Mouse (Mus musculus) intestine, postnatal 0 days (tissue): ENCODE results near the gene Gm49673. TPM values are rescaled to one million over a fixed set of nuclear protein-coding genes. Genes with fewer than 3 reads are reported as not detected.
"Not testable (repeated sequence)": the region's sequence is repeated elsewhere in the genome, so short reads cannot be mapped to it uniquely, and the experiment has no call there.

ENCODE experiments used
- ATAC-seq: fragments of 200-750 bp; cut with Nextera tagmentation; 2 replicates; pipeline ENCODE4 v1.8.0; 2017; ENCODE audit warnings: mild to moderate bottlenecking, moderate TSS enrichment, moderate library complexity
- H3K27ac ChIP-seq: fragments of 300-500 bp; sonication (generic); 2 replicates; pipeline ENCODE4 v1.5.1; 2014; ENCODE audit warnings: mild to moderate bottlenecking, low read depth, low read length, moderate library complexity
- H3K27me3 ChIP-seq: fragments of 300-500 bp; sonication (generic); replicated peaks from 2 replicates; pipeline ENCODE4 v1.6.1; 2014; ENCODE audit warnings: low read length, mixed read lengths; ENCODE audit not compliant: control insufficient read depth, insufficient read depth
- H3K36me3 ChIP-seq: fragments of 300-500 bp; sonication (generic); 2 replicates; pipeline ENCODE4 v1.6.1; 2014; ENCODE audit warnings: mild to moderate bottlenecking, moderate library complexity; ENCODE audit not compliant: control insufficient read depth, insufficient read depth
- H3K4me1 ChIP-seq: fragments of 300-500 bp; sonication (generic); replicated peaks from 2 replicates; pipeline ENCODE4 v1.6.1; 2014; ENCODE audit warnings: antibody characterized with exemption, low read length, mixed read lengths; ENCODE audit not compliant: control insufficient read depth, insufficient read depth
- H3K4me2 ChIP-seq: fragments of 300-500 bp; sonication (generic); replicated peaks from 2 replicates; pipeline ENCODE4 v1.6.1; 2014; ENCODE audit warnings: low read depth, mild to moderate bottlenecking, moderate library complexity
- H3K4me3 ChIP-seq: fragments of 300-500 bp; sonication (generic); 2 replicates; pipeline ENCODE4 v1.5.1; 2014; ENCODE audit warnings: low read depth, low read length
- H3K9ac ChIP-seq: fragments of 300-500 bp; sonication (generic); 2 replicates; pipeline ENCODE4 v1.6.1; 2014; ENCODE audit warnings: mild to moderate bottlenecking, low read depth, low read length
- H3K9me3 ChIP-seq: fragments of 300-500 bp; sonication (generic); 2 replicates; pipeline ENCODE4 v1.6.1; 2016; ENCODE audit warnings: mixed run types; ENCODE audit not compliant: control insufficient read depth
- CTCF ChIP-seq: sonication (generic); IDR thresholded peaks from 2 replicates; pipeline ENCODE4 v1.5.1; 2016; ENCODE audit warnings: low read depth, mild to moderate bottlenecking, control low read depth, antibody characterized with exemption, moderate library complexity
- WGBS: fragments of 180-500 bp; shearing (Covaris S2); extraction: QIAGEN DNeasy Blood & Tissue Kit; methylation state at CpG from one replicate; pipeline ENCODE4 v1.1.7; 2014; 5-methylcytosine and 5-hydroxymethylcytosine counted together
- polyA plus RNA-seq: library from polyadenylated mRNA; unstranded; fragments of >200 nt; fragmentation: Nextera tagmentation; extraction: Ambion mirVana; gene quantifications from 2 replicates; pipeline ENCODE4 v1.2.1, GENCODE M21; 2015

Gene Gm49673
- 0.08 TPM in 1 of 2 replicates, not detected in the other for polyA plus RNA-seq

GRCm38 (mm10) chr17:8147439-8148316, at the start of gene Gm49673, which contains the start of gene Rnaset2a:
Gene Gm49673, minus strand, starts transcription at chr17:8147788.
Gene Rnaset2a, minus strand, starts transcription at chr17:8148097.
- H3K9me3 ChIP-seq, H3K27me3 ChIP-seq, H3K36me3 ChIP-seq, H3K27ac ChIP-seq, H3K4me1 ChIP-seq: not testable (repeated sequence)
- peak; percentile 99 for ATAC-seq
- H3K4me3 ChIP-seq, result peak within 1 kb of the TSS; percentile 49
- under 1% methylated on average over 44 of the region's 67 CpGs for WGBS
- H3K4me2 ChIP-seq, result peak within 1 kb of the TSS; percentile 66
- H3K9ac ChIP-seq, result peak within 1 kb of the TSS; percentile 50

- no peak overlapping the region for H3K27ac ChIP-seq
- no peaks in the 10 kb centered on the region for H3K27me3 ChIP-seq
- 85% methylated on average over 8 of the region's 8 CpGs for WGBS
Measured at GRCm38 (mm10) chr17:8195685-8196376, 48.2 kb upstream of the Gm49673 start.

GRCm38 (mm10) chr17:8193678-8194077, 46.1 kb upstream of the Gm49673 start:
- Histone ChIP-seq H3K9ac (no peak overlapping the region), H3K27ac (no peak overlapping the region), H3K4me2 (no peak overlapping the region), H3K9me3 (no peaks in the 10 kb centered on the region), H3K36me3 (peaks cover 64% of the 10 kb centered on the region), H3K27me3 (no peaks in the 10 kb centered on the region), H3K4me1 (no peaks in the 10 kb centered on the region), H3K4me3 (no peak overlapping the region)
- ATAC-seq, result no peak
- TF ChIP-seq CTCF, result no peak
- WGBS, result 81% methylated on average over 8 of the region's 8 CpGs

More at GRCm38 (mm10) chr17:8195685-8196376, 48.2 kb upstream of the Gm49673 start:
- H3K9ac ChIP-seq, result no peak overlapping the region
- ATAC-seq, result no peak
- H3K36me3 ChIP-seq, result peaks cover 44% of the 10 kb centered on the region
- TF ChIP-seq CTCF, result no peak
- no peaks in the 10 kb centered on the region for H3K9me3 ChIP-seq
- no peak overlapping the region for H3K4me3 ChIP-seq
- no peaks in the 10 kb centered on the region for H3K4me1 ChIP-seq
- H3K4me2 ChIP-seq, result no peak overlapping the region

- no peak for ATAC-seq
- Histone ChIP-seq H3K27ac (no peak overlapping the region), H3K9ac (no peak overlapping the region), H3K27me3 (no peaks in the 10 kb centered on the region), H3K4me3 (no peak overlapping the region), H3K36me3 (peaks cover 81% of the 10 kb centered on the region), H3K9me3 (no peaks in the 10 kb centered on the region), H3K4me2 (no peak overlapping the region), H3K4me1 (no peaks in the 10 kb centered on the region)
- 70% methylated on average over 7 of the region's 7 CpGs for WGBS
- no peak for TF ChIP-seq CTCF
Measured at GRCm38 (mm10) chr17:8184217-8184616, 36.6 kb upstream of the Gm49673 start.

GRCm38 (mm10) chr17:8183815-8184214, 36.2 kb upstream of the Gm49673 start:
- Histone ChIP-seq H3K36me3 (peaks cover 79% of the 10 kb centered on the region), H3K4me2 (no peak overlapping the region), H3K9ac (no peak overlapping the region), H3K27me3 (no peaks in the 10 kb centered on the region), H3K27ac (no peak overlapping the region), H3K9me3 (no peaks in the 10 kb centered on the region), H3K4me1 (no peaks in the 10 kb centered on the region), H3K4me3 (no peak overlapping the region)
- TF ChIP-seq CTCF, result no peak
- no peak for ATAC-seq
- 72% methylated on average over 5 of the region's 5 CpGs for WGBS

- H3K9ac ChIP-seq, result no peak overlapping the region
- no peak overlapping the region for H3K4me2 ChIP-seq
- H3K4me3 ChIP-seq, result no peak overlapping the region
- H3K9me3 ChIP-seq, result no peaks in the 10 kb centered on the region
- no peaks in the 10 kb centered on the region for H3K4me1 ChIP-seq
- no peak overlapping the region for H3K27ac ChIP-seq
- ATAC-seq, result no peak
- H3K36me3 ChIP-seq, result peaks cover 80% of the 10 kb centered on the region
- no peak for TF ChIP-seq CTCF
- whole genome bisulfite sequencing, result 93% methylated on average over 5 of the region's 5 CpGs
- H3K27me3 ChIP-seq, result no peaks in the 10 kb centered on the region
Measured at GRCm38 (mm10) chr17:8177090-8177489, 29.5 kb upstream of the Gm49673 start.
